Mouse (Mus musculus) lung, postnatal 4 days (tissue): ENCODE measurements around the gene Med13l.
A peak's percentile ranks its signal among the peaks of the same experiment; 100 is the strongest.
"Not testable (repeated sequence)": the region's sequence is repeated elsewhere in the genome, so short reads cannot be mapped to it uniquely, and the experiment has no call there.

Experiments used
- DNase-seq, 2 experiments: peaks; one replicate each; pipeline ENCODE4 v3.0.0; 2021

The Med13l gene

GRCm38 (mm10) chr5:118635476-118636187, 75.2 kb downstream of the Med13l start:
- DNase-seq: no peak

- DNase-seq: no peak
These were observed 76.2 kb downstream of the Med13l start for GRCm38 (mm10) chr5:118636399-118637369.

GRCm38 (mm10) chr5:118637931-118638330, 77.5 kb downstream of the Med13l start:
- DNase-seq: no peak

GRCm38 (mm10) chr5:118638534-118639109, 78.1 kb downstream of the Med13l start:
- no peak for DNase-seq

GRCm38 (mm10) chr5:118639117-118639707, 78.7 kb downstream of the Med13l start:
- no peak for DNase-seq

GRCm38 (mm10) chr5:118644041-118644440, 83.6 kb downstream of the Med13l start:
- DNase-seq: no peak

- DNase-seq: no peak
These were observed 84.0 kb downstream of the Med13l start for GRCm38 (mm10) chr5:118644511-118644910.

- no peak for DNase-seq
These were observed 84.8 kb downstream of the Med13l start for GRCm38 (mm10) chr5:118645196-118645805.

- DNase-seq: no peak
These were observed 86.4 kb downstream of the Med13l start for GRCm38 (mm10) chr5:118646897-118647296.

- no peak for DNase-seq
These were observed 86.9 kb downstream of the Med13l start for GRCm38 (mm10) chr5:118647384-118647783.

- no peak for DNase-seq
These were observed 88.9 kb downstream of the Med13l start for GRCm38 (mm10) chr5:118649215-118650006.

- no peak for DNase-seq
These were observed 89.6 kb downstream of the Med13l start for GRCm38 (mm10) chr5:118650007-118650548.

- DNase-seq: peak; percentile 52 to 56
These were observed 90.3 kb downstream of the Med13l start for GRCm38 (mm10) chr5:118650746-118651145.

- DNase-seq: no peak
These were observed 92.1 kb downstream of the Med13l start for GRCm38 (mm10) chr5:118652611-118653010.

- not testable (repeated sequence) for DNase-seq
These were observed 92.6 kb downstream of the Med13l start for GRCm38 (mm10) chr5:118653119-118653518.

GRCm38 (mm10) chr5:118654599-118654998, 94.1 kb downstream of the Med13l start:
- DNase-seq: no peak

- peak in 1 of 2 experiments; percentile 52 for DNase-seq
These were observed 94.5 kb downstream of the Med13l start for GRCm38 (mm10) chr5:118655025-118655424.

GRCm38 (mm10) chr5:118655428-118655827, 94.9 kb downstream of the Med13l start:
- no peak for DNase-seq

- no peak for DNase-seq
These were observed 95.5 kb downstream of the Med13l start for GRCm38 (mm10) chr5:118655966-118656365.

GRCm38 (mm10) chr5:118658256-118658837, 97.9 kb downstream of the Med13l start:
- no peak for DNase-seq

GRCm38 (mm10) chr5:118659713-118660112, 99.2 kb downstream of the Med13l start:
- DNase-seq: no peak
